Mouse (Mus musculus) lung, postnatal 25 days (tissue): ENCODE results near the gene Nacc1.

Experiments
- DNase-seq: peaks from one replicate; pipeline ENCODE4 v3.0.0; 2022; ENCODE audit warnings: low spot score

Nacc1 gene

DNA sequence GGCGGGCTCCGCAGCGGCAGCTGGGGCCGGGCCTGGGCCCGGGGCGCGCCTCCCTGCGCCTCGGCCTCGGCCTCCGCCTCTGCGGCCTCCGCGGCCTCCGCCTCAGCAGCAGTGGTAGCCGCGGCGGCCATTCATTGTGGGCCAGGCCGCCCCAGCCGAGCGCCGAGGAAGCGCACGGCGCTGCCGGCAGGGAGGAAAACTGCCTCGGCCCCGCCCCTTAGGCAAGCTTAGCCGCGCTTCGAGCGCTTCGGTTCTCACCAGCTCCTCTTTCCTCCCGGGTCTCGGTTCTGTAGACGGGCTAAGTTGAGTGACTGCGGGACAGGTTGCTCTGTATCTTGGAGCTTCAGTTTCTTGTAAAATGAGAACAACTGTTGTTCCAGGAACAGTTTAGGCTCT is at the start of gene Nacc1:
Nacc1 (minus strand) TSS at position 158 of the 396 bp plus-strand sequence.
- peak; percentile 90 for DNase-seq

DNA sequence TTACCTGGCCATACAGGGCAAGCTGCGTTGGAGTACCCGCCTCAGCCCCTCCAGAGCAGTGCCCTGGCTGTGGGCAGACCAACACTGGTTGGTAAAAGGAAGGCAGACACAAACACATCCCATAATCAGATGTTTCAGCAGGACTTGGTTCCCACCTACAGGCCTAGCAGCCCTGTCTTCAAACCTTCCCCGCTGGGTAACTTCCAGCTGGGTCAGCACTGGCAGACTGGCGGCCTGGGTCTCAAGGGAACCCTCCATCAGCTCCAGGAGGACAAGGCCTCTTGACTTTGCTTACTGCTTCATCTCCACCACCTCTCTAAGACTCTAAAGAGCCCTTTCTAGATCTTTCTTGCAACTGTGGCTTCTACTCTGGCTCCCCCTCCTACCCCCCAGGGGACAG is 48.9 kb upstream of the Nacc1 start:
- no peak for DNase-seq

DNA sequence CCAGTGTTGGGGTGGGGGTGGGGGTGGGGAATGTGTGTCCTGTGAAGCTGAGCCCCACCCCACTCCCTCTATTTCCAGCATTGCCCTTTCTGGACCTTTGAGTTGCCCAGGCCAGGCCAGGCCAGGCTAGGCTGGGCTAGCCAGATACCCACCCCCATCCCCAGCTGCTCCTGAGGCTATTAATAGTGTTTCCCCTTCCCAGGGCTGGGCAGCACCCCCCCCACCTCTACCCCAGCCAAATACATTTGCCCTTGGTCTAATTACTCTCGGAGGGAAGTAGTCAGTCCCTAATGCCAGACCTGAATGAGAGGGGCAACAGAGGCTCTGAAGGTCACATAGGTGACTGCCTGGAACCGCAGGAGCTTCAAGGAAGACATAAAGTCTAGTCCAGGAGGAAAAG is 47.9 kb upstream of the Nacc1 start:
- DNase-seq: no peak

DNA sequence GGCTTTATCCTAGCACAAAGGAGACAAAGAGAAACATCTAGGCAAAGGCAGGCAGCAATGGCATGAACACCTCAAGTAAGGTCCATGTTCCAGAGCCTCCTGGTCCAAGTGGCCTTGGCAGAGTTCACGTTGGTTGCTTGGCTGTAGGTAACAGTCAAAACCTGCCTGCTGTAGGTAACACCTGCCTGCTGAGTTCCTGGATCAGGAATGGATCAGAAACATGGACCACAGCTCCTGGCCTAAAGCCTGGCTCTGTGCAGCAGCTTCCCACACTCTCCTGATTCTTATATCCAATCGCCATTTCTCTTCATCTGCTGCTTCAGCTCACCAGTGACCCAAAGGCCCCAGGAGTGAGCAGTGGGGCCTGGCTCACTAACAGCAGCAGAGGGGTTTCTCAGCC is 47.0 kb upstream of the Nacc1 start:
- DNase-seq: no peak

DNA sequence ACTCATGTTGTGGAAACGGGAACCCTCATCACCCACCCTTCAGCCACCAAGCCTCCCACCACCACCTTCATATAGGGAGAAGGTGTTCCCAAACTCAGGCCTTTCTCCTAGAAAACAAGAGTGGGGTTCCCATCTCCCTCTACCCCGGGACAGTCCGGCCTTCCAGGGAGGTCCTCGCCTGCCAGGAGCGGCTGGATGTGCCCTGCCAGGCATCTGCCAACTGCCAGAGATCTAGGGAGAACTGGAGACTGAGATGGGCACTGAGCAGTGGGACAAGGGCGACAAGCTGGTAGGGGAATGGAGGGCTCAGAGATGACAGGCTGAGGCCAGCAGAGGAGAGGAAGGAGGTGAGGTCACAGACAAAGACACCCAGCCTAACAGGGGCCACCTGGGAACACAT is 46.3 kb upstream of the Nacc1 start:
- no peak for DNase-seq

DNA sequence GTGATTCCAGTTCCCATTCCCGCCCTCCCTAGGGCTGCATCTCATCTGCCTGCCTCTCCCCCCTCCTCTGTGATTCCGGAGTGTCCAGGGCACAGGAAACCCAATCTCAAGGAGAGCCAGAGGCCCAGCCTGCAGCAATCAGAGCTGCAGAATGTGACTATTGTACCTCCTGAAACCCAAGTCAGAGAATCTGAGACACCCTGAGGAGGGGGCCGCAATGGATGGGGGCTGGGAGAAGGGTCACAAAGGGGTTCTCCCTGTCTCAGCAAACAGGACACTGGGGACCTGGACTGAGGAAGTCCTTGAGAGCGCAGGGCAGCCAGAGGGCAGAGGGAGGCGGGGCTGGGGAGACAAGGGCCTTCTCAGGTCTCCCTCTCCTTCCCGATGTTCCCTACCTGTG is 45.3 kb upstream of the Nacc1 start:
- no peak for DNase-seq

DNA sequence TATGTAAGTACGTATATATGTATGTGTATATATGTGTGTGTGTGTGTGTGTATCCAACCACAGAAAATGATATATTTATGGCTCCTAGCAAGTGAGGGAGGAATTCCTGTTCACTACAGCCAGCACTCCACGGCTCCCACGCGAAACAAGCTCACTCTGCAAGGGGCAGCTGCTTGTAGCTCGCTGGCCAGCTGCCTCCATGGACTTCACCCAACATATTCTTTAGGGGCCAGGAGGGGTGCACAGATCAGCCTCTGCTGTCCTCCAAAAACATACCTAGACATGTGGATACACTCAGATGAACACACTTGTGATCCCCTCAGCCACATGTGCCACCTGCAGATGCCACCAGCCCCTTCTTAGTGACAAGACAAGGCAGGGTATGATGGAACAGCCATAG is 44.9 kb upstream of the Nacc1 start:
- DNase-seq: no peak

DNA sequence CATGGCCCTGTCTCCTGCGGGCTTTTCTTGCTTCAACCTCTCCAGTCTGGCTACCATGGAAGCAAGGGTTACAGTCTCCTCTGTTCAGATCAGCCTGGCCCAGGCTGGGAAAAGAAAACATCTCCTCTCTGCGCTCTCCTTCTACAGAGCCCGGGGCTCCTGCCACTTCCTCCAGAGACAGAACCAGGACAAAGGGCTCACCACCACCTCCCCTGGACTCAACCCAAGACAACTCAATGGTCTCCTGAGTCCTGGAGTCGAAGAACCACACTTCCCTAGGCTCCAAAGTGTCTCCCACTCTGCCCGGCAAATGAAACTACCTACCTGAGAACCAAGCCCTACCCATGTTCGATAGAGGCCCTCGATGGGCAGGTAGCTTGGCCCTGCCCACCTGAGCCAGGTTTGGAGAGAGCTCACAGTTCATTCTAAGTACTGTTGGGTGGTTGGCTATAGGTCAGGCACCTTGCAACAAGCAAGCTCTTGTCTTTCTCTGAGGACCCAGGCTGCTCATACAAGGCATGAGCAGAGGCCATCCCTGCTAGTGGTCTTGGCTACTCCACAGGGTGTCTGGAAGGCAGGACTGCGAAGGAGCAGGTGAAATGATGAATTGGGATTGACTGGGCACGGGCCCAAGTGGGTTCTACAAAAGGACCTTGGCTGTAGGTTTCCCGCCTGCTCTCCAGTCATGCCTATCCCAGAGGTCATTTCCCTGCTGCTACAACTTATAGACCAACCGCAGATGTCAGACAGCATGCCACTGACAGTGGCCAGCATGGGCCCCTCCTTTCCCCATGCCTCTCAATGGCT is 43.9 kb upstream of the Nacc1 start:
- no peak for DNase-seq

DNA sequence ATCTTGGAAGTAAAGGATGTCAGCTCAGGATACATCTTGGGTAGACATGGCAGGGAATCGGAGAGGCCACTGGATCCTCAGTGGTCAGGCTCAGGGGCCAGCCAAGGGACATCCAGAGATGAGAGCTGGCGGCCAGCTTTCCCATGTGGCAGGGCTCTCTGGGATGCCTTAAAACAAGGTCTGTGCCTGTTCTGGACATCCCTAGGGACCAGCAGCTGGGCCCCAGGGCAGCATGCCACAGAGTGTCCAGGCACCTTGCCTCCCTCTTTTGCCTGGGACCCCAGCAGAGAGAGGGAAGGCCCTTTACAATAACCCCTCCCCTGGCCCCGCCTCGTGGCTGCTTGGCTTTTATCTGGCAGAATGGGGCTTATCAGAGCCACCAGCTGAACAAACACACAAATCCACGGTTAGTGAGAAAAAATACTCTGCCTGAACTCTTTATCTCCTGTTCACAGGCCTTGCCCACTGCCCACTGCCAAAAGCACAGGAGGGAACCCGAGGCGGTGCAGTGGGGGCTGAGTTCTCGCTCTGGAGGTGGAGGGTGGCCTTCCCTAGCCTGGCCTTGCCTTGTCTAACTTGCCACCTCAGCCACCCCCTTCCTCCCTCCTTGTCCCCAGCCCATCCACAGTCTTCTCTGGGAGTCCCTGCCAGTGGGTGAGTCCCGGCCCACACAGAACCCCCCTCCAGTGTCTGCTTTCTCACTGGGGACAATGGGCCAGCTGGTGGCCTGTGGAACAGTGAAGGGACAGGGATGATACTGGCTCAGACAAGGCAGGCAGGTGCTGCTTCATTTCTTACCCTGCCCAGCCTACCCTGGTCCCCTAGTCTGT is 43.1 kb upstream of the Nacc1 start:
- DNase-seq: no peak

DNA sequence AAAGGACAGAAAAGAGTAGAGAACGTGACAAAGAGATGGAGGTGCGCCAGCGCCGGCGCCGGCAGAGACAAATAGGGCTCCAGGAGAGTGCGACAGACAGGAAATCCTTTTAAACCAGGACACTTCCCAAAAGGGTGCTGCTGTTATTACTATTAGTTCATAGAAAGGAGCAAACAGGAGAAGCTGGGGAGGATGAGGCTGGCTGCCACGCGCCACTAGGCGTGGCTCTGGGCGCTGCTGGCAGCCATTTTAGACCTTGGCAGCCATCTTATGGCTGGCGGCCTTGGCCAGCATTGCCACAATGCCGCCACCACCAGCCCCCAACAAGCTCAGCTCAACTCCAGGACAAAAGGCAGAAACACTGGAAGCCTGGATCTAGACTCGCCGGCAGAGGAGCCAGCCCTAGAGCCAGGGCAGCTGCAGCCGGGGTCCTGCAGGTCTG is 42.3 kb upstream of the Nacc1 start:
- DNase-seq: no peak

DNA sequence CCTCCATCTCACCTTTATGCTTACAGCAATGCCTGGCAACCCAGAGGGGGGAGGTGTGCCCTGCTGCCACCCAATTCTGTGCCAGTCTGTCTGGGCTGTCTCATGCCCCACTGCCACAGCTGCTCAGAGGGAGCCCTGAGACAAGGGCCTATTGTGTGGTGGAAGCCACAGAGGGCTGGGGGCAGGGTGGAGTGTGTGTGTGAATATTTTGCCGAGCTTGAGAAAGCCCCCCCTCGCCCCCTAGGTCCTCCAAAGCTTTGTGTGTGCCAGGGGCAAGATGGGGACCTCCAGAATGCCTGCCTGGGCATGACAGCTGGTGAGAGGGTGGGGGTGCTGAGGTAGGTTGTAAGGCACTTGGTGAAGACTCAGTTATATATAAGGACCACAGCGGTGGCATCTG is 40.8 kb upstream of the Nacc1 start:
- no peak for DNase-seq

DNA sequence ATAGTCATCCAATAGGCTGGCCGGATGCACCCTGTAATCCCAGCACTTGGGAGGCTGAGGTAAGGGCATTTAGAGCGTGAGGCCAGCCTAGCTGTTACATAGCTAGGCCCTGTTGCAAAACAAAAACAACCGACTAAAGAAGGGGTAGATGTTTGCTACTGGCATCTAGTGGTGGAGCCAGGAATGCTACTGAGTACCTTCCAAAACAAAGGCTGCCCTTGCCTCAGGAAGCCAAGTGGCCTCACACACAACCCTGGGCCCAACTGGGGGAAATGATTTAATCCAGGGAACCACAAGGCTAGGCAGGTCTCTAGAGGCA is 38.2 kb upstream of the Nacc1 start:
- DNase-seq: peak; percentile 72

DNA sequence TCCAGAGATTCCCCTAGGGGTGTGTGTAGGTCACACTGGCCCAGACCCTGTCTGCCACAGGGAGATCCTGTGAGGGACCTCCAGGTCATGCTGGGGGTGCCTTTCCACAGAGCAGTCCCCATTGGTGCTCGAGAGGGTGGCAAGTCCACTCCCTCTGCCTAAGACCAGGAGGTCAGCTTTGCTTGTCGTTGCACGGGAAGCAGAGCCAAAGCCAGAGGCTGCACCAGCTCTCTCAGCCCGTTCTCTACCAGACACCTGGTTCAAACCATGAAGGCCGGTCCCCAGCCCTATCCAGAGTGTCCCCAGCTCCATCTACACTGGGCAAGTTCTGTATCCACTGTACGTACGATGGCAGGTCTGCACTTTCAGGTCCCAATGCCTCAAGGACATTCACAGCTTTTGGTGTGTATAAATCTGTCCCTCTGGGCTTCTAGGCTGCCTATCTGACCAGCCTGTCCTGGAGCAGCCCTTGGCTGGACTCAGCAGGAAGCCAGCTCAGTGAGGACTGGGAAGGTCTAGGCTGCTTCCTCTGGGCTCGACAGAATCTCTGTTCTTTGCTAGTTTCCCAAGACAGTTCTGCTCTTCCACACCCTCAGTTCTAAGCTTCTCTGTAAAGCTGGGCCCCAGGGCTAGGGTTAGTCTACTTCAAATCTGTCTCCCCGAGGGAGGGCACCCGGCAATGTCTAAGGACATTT is 37.7 kb upstream of the Nacc1 start:
- no peak for DNase-seq

DNA sequence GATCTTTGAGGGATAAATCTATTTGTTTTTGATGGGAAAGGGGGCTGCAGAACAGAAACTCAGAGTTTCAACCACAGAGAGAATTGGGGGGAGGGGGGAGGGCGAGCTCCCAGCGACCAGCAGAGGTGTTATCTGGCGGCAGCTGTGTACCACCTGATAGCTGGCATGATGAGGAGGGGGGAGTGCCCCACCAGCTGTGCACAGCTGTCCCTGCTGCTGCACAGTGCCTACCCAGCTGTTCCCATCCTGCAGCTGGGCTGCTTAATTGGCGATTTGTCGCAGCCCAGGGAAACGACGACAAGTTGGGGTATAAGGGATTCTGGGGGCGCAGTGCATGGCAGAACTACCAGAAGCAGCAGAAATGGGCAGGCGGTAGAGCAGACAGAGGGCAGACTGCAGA is 37.0 kb upstream of the Nacc1 start:
- DNase-seq: no peak

DNA sequence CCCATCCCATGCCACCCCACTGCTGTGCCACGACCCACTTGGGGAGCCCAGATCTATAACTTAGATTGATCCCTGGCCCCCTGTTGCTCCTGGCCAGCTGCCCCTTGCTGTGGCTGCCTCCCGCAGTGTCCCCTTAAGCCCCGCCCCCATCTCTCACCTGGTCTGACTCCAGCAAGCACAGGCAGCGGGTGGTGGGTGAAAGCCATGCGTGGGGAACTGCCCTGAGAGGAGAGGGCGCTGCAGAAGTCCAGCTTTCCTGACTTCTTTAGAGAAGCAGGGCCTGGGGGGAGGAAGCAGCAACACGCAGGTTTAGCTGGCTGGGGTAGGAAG is 35.9 kb upstream of the Nacc1 start:
- no peak for DNase-seq

DNA sequence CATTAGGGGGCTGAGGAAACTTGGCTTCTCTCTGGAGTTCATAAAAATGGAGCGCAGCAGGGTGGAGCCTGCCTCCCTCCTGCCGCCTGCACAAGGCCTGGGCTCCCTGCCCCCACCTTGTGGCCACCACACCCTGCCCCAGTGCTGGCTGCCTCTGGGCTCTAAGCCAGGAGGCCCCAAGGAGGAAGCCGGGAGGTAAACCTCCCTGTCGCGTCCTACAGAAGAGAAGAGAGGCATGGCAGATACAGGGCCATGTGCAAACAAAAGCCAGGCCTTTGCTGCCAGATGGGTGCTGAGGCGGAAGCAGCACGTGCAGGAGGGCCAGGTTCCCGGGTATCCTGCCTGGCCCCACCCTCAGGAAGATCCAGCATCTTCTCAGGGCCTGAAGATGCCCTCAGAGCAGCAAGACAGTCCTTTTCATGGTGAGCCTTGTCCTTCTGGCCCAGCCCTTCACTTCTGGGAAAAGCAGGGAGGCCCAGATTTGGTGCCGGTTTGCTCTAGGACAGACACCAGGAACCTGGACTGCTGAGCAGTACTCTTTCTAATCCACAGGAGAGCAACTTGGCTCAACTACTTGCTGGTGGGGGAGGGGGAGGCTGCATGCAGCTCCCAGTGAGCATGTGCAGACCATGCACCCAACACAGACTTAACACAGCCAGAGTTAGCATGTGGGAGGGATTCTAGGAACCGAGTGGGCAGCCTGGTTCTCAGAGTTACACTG is 35.3 kb upstream of the Nacc1 start, which contains the start of gene G430095P16Rik:
G430095P16Rik (plus strand) TSS at position 158 of the 721 bp plus-strand sequence.
- peak; percentile 93 for DNase-seq

DNA sequence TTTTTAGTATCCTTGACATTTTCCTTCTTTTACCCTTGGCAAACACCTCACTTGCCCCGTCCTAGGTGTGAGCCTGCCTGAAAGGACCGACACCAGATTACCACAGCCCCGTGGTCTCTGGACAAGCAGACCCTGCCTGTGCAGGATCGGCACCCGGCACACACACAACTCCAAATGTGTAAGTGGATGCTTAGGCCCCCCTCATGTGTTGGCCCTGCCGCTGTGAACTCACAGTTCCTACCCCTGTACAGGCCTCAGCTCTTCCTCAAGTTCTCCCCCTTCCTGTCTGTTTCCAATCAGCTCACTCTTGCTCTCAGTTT is 34.8 kb upstream of the Nacc1 start:
- no peak for DNase-seq

DNA sequence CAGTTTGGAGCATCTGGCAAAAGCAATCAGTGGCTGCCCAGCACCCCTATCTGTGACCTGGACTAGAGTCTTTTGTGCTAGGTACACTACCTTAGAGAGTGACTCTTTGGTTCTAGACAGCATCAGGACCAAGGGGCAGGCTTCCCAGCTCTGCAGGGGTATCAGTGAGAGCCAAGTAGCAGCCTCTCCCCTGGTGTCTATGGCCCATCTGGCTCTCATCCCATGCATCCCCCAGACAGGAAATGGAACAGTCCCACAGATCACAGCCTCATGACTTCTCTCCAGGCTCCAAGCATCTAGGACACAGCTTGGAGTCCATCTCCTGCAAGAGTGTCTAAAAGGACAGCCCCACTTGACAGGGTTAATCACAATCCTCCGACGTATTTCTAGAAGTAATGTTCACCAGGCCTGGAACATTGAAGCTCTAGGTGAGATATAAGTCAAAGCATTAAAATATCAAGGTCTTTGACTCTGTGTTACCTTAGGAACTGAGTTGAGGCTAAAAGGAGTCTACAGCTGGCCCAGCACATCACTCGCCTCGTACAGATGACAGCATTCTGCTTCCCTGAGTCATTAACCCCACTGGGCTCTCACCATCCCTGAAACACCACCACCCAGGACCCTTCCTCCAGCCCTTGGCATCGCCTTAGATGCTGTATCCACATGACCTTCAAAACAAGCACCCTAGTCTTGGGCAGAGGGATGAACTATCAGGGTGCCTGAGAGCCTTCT is 31.5 kb upstream of the Nacc1 start:
- DNase-seq: no peak

DNA sequence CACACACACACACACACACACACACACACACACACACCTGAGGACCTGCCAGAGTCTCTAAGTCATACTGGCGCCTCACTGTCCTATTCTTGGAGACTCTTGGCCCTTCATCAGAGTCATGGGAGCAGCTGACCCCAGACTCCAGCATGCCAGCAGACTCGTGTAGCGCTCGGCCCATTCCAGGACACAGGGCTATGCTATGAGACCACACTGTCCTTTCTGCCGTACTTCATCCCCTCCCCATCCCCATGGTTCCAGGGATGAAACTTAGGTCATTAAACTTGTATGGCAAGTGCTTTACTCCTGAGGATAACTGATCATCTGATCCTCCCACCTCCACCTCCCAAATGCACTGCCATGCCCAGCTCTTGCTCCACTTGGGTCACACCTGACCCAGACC is 30.8 kb upstream of the Nacc1 start:
- no peak for DNase-seq

DNA sequence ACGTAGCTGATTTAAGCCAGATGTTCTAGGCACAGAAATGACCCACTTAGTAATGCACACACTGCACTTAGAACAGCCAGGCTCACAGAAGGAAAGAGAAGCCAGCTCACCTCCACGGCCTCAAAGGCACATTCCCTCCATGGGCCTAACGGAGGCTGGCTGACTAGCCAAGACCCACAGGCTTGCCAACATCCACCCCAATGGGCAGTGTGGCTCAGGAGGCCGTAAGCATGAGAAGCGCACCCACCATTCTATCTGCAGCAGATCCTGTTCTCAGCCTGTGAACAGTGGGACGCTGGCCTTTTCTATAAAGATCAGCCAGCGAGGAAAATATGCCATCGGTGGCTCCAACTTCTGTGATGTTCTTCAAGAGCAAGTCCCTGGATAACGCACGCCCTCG is 29.1 kb upstream of the Nacc1 start:
- DNase-seq: no peak

DNA sequence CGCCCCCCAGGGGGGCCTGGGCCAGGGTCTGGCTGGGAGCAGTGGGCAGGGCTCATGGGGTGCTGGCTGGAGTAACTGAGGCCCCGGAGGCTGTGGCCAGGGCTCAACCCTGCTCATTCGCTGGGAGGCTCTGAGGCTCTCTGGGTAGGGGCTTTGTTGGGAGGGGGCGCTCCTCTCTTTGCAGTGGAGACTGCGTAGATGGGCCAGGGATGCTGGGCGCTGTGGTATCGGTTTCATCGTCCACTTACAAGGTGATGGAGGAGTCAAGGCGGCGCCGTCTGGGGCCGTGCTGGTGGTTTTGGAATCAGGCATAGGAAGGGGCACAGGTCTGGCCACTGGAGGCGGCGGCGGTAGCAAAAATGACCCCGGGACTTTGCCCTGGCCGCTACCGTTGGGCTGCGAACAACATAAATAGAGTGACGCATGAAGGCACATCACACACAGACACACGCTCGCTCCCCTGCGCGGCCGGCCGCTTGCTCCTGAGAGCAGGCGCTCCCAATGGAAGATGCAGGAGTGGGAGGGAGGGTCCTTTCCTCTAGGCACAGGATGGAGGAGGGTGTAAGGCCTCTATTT is 28.3 kb upstream of the Nacc1 start:
- DNase-seq: no peak

DNA sequence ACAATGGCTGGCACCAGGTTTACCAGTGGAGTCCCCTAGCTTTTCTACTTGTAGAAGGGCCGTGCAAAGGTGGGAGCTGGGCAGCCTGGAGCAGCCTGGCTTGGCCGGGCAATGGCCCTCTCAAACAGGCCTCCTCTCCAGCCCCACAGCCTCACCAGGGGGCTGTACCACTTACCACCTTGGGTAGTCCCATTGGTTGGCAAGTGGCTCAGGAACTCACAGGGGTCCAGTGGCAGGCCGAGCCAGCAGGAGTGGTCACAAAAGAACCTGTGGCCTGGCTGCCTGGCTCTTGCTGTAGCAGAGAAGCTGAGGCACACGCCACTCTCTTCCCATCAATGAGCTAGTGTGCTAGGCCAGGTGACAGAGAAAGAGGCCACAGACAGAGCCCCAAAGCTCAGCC is 26.5 kb upstream of the Nacc1 start:
- no peak for DNase-seq
